In genomic region chr12:25241675-25242074, GRCm38 (mm10) we compare ENCODE assay signal across 15 mouse cellular contexts.
"Had no signal": no experiment of that assay in that cellular context is flagged by ENCODE, and none has a peak within 500 bp of the region (broad histone marks: within the 10 kb centered on the region; RNA-seq: fewer than 3 reads in every experiment).

No protein-coding gene starts in this region.

- ATAC-seq: hindbrain, embryonic 16.5 days; intestine, embryonic 15.5 days; intestine, postnatal 0 days had no signal

- DNase-seq: gastrocnemius, adult 2 months; gastrocnemius, postnatal 10 days; gastrocnemius, postnatal 36 days; heart, adult 11 months; heart, postnatal 10 days; heart, postnatal 4 days; kidney, adult 18-20 months; kidney, adult 8-10 months; kidney, postnatal 10 days; kidney, postnatal 4 days; liver; liver, embryonic 13.5 days had no signal
